Mouse (Mus musculus): ENCODE results near the gene Shank2. TPM values are rescaled to one million over a fixed set of nuclear protein-coding genes. Genes with fewer than 3 reads are reported as not detected.

Gene Shank2
- total RNA-seq, 1 experiment from 2014 or later = 11.8 TPM

- no peak for DNase-seq
These were observed 282.0 kb downstream of the Shank2 start for GRCm38 (mm10) chr7:144283701-144284100.

GRCm38 (mm10) chr7:144284241-144285065, 282.7 kb downstream of the Shank2 start:
- DNase-seq = peak; percentile 12

- no peak for DNase-seq
These were observed 283.4 kb downstream of the Shank2 start for GRCm38 (mm10) chr7:144285066-144285633.

GRCm38 (mm10) chr7:144285912-144286311, 284.2 kb downstream of the Shank2 start:
- DNase-seq = no peak

- DNase-seq = no peak
These were observed 286.3 kb downstream of the Shank2 start for GRCm38 (mm10) chr7:144287991-144288390.

GRCm38 (mm10) chr7:144291478-144291877, 289.8 kb downstream of the Shank2 start:
- DNase-seq = no peak

- DNase-seq = no peak
These were observed 291.9 kb downstream of the Shank2 start for GRCm38 (mm10) chr7:144293611-144294010.

GRCm38 (mm10) chr7:144294239-144295200, 292.8 kb downstream of the Shank2 start:
- peak; percentile 50 for DNase-seq

- DNase-seq = no peak
These were observed 297.6 kb downstream of the Shank2 start for GRCm38 (mm10) chr7:144299351-144299750.

- DNase-seq = no peak
These were observed 299.9 kb downstream of the Shank2 start for GRCm38 (mm10) chr7:144301646-144302045.

- no peak for DNase-seq
These were observed 300.8 kb downstream of the Shank2 start for GRCm38 (mm10) chr7:144302498-144302897.

- DNase-seq = no peak
These were observed 306.2 kb downstream of the Shank2 start for GRCm38 (mm10) chr7:144307853-144308409.

GRCm38 (mm10) chr7:144314438-144315105, 312.8 kb downstream of the Shank2 start:
- no peak for DNase-seq

GRCm38 (mm10) chr7:144316224-144316623, 314.5 kb downstream of the Shank2 start:
- DNase-seq = no peak

- DNase-seq = no peak
These were observed 315.1 kb downstream of the Shank2 start for GRCm38 (mm10) chr7:144316797-144317196.

GRCm38 (mm10) chr7:144324077-144324476, 322.3 kb downstream of the Shank2 start:
- DNase-seq = no peak

GRCm38 (mm10) chr7:144324861-144325260, 323.1 kb downstream of the Shank2 start:
- no peak for DNase-seq

GRCm38 (mm10) chr7:144325603-144326002, 323.9 kb downstream of the Shank2 start:
- DNase-seq = no peak

- DNase-seq = no peak
These were observed 327.7 kb downstream of the Shank2 start for GRCm38 (mm10) chr7:144329403-144329890.

GRCm38 (mm10) chr7:144336626-144337025, 334.9 kb downstream of the Shank2 start:
- peak; percentile 62 for DNase-seq

GRCm38 (mm10) chr7:144338694-144339093, 337.0 kb downstream of the Shank2 start:
- no peak for DNase-seq

All from adrenal gland, postnatal 25 days (tissue).